Mouse (Mus musculus) lung, postnatal 10 days (tissue): ENCODE measurements around the gene Alcam.

Source experiments
- DNase-seq: peaks from one replicate; pipeline ENCODE4 v3.0.0; 2021

Alcam gene

DNA sequence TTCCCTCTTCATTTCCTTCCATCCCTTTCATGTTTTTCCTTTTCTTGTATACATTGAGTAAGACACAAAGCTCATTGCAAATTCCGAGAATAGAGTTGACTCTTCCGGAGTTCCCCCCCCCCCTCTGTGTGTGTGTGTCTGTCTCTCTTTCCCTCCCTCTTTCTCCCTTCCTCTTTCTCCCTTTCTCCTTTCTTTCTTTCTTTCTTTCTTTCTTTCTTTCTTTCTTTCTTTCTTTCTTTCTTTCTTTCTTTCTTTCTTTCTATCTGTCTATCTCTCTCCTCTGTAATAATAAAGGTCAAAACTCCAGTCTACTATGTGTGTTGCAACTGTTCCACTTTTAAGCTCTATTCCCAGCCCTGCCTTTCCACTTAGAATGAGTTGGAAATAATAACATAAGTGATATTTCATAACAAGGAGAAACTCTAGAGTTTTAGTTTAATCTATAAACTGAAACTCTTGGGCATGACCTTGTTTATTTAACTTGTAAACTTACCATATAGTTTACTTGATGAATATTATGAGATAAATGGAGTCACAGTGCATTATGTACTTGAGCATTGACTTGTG, 110.3 kb downstream of the Alcam start:
- DNase-seq, result no peak

DNA sequence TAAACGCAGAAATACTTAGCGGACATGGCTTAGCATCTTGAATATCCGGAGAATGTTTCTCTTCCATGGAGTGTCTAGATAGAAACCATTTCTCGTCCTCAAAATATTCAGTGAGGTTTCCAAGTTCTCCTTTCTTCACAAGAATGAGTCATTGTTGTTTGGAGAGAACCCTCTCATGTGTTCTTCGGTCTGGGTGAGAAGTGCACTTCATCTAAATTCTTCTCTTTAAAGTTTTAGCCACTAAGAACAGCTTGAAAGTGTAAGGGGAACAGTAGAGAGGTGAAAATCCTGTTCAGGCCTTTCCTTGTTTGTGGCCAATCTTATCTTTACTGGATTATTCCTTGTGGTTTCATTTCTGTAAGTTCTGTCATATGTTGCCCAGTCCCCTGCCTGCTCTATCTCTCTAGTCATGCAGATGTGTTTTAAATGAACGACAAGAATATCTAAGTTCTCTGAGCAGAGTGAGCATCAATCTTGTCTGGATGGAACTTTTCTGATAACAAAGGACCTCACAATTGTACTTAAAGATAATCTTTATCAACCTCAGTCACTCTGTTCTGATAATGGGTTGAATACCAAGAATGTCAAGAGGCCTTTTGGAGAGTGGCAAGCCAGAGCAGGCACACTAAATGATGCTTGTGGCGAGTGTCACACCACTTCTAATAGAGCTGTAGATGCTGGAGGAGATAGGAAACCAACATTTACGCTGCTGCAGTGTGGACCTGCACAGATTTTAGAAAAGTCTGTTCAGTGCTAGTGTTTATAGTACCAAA, 111.0 kb downstream of the Alcam start:
- peak; percentile 7 for DNase-seq

DNA sequence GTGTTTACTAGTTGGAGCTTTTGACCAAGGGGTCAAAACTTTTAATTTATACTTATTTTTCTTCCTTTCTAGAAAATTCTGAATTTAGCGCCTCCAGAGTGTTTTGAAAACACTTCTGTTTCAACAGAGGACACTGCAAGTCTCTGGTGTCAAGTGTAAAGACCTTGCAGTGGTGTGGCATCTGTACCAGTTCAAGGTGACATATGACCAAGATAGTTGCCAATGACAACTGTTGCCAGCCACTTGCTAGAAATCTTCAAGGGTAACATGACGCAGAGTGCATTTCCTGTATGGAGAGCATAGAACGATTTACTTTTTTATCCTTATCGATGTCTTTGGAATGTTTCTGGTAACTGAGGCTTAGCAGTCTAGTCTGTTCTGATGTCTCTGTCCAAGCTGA, 119.8 kb downstream of the Alcam start:
- no peak for DNase-seq

DNA sequence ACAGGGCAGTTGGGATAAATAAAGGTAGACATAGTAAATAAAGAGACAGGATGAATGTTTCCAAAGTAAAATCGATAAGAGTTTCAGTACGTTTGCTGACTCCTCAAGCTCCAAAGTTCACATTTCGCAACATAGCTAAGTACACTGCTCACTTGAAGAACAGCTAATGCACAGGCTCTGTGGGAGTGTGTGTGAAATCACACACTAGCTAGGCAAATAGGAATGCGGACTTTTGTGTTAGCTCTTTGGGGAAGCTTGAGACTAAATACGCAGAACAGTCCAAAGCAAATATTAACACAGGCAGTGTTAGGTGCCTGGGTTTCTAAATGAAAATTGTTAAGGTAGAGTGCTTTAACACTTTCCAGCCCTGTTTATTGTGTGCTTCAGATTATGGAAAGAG, 120.2 kb downstream of the Alcam start:
- peak; percentile 43 for DNase-seq

DNA sequence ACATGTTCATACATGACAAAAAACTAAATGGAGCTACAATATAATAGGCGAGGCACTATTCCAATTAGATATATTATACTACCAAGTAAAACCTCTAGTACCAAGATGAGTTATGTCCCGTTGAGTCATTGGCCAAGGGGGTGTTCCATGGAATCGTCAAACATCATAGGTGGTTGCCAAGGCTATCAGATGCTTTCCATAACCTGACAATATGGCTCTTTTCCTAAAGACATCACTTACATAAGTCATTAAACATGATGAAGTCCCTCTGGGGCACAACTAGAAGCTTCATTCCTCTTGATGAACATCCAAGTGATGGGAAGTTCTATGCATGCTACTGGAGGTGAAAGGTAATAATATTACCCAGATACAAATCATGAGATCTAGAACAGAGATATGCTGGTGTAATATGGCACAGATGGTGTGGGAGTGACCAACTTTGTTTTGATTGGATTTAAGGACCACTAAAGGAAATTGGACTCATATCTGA, 122.5 kb downstream of the Alcam start:
- DNase-seq, result no peak

DNA sequence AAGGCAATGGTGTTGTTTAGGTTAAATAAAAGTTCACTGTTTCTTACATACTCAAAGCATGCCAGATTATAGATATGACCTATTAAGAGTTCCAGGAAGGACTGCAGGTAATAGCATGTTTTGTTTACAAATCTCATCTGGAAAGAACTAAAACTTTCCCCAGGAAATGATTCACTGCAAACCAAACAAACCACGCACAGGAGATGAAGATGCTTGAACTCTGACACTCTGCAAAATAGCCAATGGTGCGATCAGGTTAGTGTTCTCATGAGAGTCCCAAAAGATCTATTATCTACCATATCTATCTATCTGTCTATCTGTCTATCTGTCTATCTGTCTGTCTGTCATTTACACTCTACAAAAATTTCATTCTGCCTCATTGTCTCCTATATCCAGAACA, 124.5 kb downstream of the Alcam start:
- no peak for DNase-seq

DNA sequence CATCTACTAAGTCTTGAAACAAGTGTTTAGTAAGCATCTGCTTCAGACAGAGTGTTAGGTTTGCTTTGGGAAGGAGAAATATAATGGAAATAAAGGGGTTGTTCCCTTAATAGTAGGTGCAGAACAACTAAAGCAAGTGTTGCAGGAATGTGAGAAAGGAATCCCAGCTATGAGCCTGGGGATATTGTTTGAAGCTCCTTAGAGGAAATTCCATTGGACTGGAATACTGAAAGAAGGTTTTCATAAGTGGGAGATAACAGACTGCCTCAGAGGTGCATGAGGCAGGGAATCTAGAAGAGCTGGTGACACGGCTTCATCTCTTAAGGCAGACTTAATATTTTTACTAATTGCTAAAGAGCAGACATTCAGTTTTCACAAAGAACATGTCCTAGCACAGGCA, 134.6 kb downstream of the Alcam start:
- no peak for DNase-seq

DNA sequence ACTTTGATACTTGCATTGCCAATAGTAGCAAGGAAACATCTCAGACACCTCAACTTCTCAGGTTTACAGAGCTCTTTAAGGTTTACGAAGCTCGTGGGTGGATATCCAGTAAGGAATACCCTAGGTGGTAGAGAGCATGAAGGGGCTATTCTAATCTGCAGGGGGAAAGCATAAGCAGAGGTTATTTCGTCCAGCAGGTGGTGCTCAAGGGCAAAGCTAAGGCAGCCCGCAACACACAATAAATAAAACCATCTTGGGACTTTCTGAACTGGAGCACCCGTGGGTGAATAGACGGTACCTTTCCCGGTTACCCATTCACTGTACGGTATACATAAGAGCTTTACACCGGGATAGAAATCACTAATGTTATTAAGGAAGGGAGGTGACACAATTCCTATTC, 142.8 kb downstream of the Alcam start:
- peak; percentile 81 for DNase-seq

DNA sequence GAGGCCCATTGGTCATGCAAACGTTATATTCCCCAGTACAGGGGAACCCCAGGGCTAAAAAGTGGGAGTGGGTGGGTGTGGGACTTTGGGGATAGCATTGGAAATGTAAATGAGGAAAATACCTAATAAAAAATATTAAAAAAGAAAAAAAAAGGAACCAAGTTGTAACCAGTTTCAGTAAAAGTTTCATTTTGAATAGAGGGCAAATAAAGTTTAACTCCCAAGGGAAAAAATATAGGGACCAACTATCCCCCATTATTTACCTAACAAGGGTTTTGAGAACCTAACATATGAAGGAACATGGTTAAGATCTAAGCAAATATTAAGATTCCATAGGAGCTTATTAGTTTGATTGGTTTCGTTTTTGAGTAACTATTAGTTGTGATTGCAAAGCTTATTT, 146.9 kb downstream of the Alcam start:
- no peak for DNase-seq

DNA sequence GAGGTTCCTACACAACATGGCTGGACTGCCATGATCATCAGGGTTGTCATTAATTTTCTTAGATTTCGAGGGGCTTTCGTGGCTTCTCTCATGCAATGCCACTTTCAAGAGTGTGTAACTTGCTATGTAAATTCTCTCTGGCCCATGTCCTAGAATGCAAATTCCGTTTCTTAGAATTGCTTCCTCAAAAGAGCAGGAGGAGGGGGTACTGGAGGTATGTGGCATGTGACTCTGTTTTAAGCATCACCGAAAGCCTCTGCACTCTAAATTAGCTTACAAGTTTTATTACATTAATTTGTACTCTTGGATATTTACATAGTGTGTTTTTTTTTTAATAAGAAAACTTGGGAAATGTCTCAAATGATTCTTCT, 150.4 kb downstream of the Alcam start:
- no peak for DNase-seq

DNA sequence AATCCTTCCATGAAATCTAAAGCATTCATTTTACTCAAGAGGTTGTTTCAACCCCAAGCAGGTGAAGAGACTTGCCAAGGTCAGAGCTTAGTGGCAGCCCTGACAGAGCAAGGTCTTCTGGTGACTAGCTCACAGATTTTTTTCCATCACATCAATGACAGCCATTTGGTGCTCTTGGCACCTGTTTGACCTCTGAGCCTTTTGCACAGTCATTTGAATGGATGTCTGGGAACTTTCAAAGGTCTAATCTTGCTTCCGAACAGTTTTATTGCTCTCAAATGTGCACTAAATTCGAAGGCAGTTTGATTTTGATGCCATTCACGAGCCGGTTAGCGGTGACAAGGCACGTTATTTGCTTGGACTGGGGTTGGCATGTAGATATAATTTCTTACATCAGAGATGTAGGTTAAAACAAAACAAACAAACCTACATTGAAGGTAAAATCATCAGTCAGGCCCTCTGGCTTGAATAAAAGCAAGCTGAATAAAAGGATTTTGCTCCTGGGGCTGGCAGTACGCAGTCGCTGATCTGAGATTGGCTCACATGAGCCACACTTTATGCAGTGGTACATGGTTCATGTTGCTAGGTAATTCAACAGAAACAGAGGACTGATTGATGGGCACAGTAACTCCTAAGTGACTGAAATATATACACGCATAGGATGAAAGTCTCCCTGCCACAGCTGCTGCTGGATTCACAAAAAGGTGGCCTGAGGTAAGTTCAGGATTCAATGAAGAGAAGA, 150.9 kb downstream of the Alcam start:
- DNase-seq, result no peak

DNA sequence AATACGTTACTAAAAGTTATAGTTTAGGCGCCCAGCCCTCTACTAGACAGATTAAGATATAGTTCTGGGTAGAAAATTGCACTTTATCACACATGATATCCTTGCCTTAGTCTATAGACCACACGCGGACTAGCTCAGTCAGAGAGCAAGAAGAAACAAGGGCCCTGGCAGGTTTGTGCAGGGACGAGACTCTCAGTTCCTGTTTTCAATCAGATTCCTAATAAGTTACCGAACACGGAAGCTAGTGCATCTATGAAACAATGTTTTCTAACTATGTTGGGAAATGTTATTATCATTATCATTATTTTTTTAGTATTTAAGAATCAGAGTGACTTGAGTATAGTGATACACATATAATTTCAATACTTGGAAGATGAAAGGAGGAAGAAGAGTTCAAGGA, 152.1 kb downstream of the Alcam start:
- DNase-seq, result no peak

DNA sequence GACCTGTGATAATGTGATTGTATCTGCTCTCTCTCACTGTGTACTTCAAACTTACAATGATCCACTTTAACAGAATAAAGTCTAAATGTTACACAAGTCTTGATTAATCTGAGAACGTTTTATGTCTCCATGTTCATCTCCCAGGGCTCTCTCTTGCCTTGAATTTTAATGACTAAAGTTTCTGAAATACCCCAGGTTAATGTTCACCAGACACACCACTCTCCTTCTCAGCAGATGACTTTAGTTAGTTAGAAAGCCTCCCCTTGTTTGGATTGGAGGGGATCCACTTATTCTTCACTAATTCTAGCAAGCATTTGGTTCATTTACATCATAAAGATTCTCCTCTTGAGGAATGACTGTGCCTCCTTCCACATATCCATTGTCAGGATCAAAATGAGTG, 157.5 kb downstream of the Alcam start:
- DNase-seq, result no peak

DNA sequence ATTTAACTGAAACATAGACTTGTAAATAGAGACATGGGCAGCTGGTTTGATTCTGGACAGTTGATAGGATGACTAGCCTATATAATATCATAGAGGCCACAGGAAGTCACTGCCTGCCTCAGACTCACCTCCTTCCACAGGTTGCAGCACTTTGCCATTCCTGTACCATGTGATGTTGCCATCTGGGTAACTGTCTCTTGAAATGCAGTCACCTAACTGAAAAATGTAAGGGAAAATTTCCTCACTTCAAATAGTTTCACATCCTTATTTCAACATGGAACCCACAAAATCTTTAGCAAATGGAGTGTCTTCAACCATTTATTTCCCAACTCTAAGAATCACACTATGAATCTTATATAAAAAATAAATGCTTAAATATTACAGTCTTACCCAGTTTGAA, 158.3 kb downstream of the Alcam start:
- DNase-seq, result no peak

DNA sequence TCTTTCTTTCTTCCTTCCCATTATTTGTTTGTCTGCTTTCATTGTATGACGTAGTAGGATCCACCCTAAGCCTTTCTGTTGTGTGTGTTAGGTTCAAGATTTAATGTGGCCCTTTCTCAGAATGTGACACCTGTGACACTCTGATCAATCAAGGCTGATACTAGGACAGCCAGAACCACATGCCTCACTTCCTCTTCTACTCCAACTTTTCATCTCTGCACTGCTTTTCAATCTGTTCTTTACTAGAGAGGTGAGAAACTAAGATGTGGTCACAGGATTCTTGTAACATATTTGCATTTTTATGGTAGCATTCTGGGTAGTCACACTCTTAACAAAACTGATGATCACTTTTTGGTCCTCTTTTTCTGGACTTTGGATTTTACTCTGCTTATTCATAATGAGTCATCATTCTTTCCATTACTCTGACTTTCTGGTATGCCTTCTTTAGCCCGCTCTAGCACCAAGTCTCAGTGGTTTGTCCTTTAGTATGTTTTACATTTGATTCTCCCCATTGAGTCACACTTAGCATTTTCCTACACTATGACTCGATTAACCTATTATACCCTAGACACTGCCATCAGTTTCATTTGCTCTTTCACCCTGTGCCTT, 161.3 kb downstream of the Alcam start:
- DNase-seq, result no peak

DNA sequence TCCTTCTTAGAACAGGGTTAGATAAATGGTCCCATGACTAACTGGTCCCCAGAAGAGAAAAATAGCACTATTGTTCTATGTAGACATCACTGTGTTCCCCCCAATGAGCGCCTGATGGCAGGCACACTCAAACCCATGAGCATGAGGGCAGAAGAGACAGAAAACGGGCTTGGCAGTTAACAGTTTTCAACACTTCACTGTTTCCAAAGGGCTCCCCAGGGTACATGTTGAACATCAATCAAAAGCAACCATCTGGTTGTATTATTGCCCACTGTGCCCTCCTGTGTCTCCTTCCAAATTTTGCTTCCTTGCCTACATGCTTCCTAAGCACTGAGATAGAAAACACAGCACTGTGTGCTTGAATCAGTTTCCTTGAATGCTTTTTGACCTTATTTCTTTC, 173.7 kb downstream of the Alcam start:
- no peak for DNase-seq

DNA sequence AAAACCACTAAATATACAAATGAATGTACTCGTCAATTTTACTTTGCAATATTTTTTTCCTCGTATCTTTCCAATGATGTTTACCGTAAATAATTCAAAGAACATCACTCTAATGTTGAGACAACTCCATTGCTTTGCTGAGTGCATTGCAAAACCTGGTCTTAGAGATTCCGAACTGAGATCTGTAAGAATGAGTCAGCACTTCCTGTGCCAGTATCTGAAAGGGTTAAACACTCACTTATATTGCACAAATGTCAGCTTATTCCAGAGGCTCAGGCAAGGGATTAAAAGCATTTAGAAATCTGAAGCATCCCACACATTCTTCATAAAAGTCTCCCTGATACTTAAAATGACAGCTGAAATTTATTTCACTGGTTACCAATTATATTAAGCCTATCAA, 188.8 kb downstream of the Alcam start:
- DNase-seq, result no peak

DNA sequence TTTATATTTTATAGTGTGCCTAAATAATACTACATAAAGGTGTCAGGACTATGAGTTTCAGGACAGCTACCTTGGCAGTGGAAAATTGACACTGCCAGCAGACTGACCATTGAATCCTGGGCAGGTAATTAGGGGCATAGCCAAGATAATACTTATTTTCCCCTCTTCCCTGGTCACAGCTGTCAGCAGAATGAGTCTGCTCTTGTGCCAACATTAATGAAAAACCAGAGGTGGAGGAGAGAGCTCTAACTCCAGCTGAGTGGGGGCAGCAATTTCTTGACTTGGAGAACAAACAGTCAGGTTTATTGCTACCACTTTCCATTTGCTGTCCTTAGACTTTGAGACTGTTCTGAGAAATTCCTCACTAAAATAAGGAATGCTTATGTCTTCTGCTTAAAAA, 190.1 kb downstream of the Alcam start:
- no peak for DNase-seq

DNA sequence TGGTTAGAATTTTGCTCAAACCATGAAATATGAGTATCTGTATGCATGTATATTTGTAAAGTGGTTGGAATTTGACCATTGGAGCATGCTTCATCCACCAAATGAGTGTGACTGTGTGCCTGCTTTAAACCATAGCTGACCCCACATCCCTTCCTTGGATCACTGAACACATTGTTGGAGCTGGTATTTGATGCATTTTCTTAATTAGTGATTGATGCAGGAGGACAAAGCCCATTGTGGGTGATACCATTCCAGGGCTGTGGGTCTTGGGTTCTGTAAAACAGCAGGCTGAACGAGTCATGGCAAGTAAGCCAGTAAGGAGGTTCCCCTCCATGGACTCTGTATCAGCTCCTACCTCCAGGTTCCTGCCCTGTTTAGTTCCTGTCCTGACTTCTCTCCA, 191.3 kb downstream of the Alcam start:
- no peak for DNase-seq

DNA sequence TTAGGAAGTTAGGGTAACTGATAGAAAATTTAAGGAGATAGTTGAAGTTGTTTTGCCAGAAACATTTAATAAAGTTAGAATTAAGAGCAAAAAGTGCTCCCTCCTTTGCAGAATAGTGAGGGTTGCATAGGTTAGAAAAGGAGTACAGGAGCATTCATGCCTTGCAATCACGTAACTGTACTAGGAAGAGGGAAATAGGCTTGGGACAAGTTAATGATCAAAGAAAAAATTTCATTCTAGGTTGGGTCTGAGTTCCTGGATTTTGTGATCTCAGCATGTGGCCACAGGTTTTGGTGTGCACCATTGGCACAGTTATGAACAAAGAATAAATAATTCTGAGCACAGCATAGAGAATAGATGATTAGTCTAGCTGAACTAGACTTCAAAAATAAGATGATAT, 192.1 kb downstream of the Alcam start:
- DNase-seq, result no peak

DNA sequence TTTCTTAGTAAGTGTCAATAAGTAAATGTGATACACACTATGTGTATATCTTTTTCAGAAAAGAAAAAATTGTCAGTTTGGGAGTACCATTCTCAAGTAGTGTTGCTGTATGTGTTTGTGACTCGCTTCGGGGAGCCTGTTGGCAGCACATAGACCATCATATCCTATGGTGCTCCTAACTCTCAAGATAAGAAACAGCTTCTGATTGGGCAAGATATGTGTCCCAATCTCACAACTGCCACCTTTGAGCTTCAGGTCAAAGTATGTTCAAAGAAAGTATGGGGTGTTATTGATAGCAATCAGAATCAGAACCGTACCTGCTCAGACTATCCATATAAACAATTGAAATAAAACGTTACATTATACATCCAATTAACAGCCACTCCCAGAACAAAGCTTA, 202.9 kb downstream of the Alcam start:
- DNase-seq, result no peak

DNA sequence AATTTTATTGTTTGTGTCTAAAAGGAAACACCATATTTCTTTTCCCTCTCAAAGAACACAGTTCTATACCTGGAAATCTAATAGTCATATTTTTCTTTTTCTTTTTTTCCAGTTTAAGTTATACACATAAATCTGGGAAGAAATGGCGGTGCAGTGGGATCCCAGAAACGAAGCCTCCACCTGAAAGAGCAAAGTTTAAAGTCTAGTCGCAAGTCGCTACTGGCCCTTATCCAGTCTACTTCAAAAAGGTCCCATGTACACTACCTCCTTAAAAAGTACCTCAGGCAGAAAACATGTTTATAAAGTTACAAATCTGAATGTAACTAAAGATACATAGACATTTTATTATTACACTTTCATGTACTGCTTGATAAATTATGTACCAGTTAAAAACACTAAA, 203.7 kb downstream of the Alcam start:
- DNase-seq, result no peak

DNA sequence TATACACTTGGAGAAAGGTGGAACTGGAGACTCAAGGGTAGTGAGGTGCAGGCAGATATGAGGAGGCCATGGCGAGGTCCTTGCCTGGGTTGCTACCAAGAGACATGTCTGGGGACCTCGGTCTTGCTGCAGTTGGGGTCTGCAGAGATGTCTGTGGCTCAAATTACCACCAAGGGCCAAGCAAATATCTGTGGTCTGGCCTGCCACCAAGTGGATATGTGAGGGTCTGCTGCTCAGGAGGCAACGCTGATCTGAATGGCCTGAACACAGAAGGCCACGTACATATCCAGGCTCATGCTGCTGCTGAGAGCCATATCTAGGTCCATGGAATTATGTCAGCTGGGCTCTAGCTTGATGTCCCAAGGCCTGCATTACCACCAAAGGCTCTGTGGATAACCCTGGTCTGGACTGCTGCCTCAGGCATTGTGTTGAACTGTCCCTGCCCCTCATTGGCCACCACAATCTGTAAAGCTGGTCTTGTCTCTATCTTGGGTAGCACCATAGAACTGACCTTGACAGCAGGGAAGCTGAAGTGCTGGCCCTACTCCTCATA, 210.4 kb downstream of the Alcam start:
- no peak for DNase-seq

DNA sequence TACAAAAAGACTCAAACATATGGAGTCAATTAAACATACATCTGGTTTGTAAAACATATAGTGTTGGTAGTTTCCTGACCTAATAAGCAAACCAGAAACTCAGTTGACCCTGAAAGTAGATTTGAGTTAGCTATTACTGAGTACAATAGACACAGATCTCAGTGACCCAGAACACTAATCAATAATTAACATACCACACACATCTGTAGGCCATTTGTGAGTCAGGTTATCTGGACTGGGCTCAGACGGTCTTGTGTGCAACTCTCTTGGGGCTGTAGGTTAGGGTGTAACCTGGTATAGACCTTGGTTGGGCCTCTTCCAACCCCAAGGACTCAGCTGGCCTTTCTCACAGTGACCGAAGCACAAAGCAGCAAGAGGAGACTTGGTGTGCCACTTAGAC, 211.7 kb downstream of the Alcam start:
- no peak for DNase-seq
